Mouse (Mus musculus) CH12.LX (cell line): Measurements from ENCODE around the gene Gss. TPM values are rescaled to one million over a fixed set of nuclear protein-coding genes. Genes with fewer than 3 reads are reported as not detected.

ENCODE experiments used
- DNase-seq: peaks from one replicate; pipeline ENCODE4 v3.0.0-alpha.2; 2013; ENCODE audit errors: extremely low read depth
- H3K27ac ChIP-seq: 2 replicates; pipeline ENCODE4 v1.5.1; 2012; ENCODE audit warnings: low read depth, mild to moderate bottlenecking, control low read depth, moderate library complexity; ENCODE audit not compliant: insufficient read depth
- H3K27me3 ChIP-seq: replicated peaks from 2 replicates; pipeline ENCODE3; 2012; ENCODE audit warnings: inconsistent platforms
- H3K36me3 ChIP-seq, 2 experiments: replicated peaks in 1 of 2; 2 replicates each; pipeline versions ENCODE3 to v1.6.1; 2012; ENCODE audit warnings: inconsistent platforms in 1 of 2, low read length in 1 of 2, mild to moderate bottlenecking in 1 of 2, mixed read lengths in 1 of 2, moderate library complexity in 1 of 2; ENCODE audit not compliant: control insufficient read depth in 1 of 2, insufficient read depth in 1 of 2
- H3K4me1 ChIP-seq, 2 experiments: 2 replicates each; pipeline ENCODE4 v1.6.1; 2012; ENCODE audit warnings: inconsistent platforms in 1 of 2, moderate library complexity in 1 of 2; ENCODE audit not compliant: insufficient read depth in 2 of 2, control insufficient read depth in 1 of 2
- H3K4me2 ChIP-seq: 2 replicates; pipeline ENCODE4 v1.6.1; 2012; ENCODE audit warnings: low read depth, mild to moderate bottlenecking, control low read depth; ENCODE audit not compliant: poor library complexity, insufficient read depth, severe bottlenecking
- H3K4me3 ChIP-seq, 3 experiments: fragments of 150-350 bp in 1 of 3; sonication (generic) in 1 of 3; replicated peaks in 1 of 3; 2 replicates each; pipeline versions ENCODE3 to v1.5.1; 2011 to 2012; ENCODE audit warnings: low read depth in 2 of 3, low read length in 2 of 3, mild to moderate bottlenecking in 2 of 3, moderate library complexity in 2 of 3, control low read depth in 1 of 3, improper control_type of control experiment in 1 of 3, inconsistent platforms in 1 of 3, mixed read lengths in 1 of 3; ENCODE audit not compliant: poor library complexity in 1 of 3
- H3K79me2 ChIP-seq: replicated peaks from 2 replicates; pipeline ENCODE4 v1.6.1; 2012; ENCODE audit warnings: mild to moderate bottlenecking, moderate library complexity; ENCODE audit not compliant: control insufficient read depth, poor library complexity, insufficient read depth, severe bottlenecking; ENCODE audit errors: extremely low read depth
- H3K9ac ChIP-seq: 2 replicates; pipeline ENCODE4 v1.6.1; 2012; ENCODE audit warnings: low read depth, mild to moderate bottlenecking, control low read depth, moderate library complexity; ENCODE audit not compliant: insufficient read depth
- H3K9me3 ChIP-seq: replicated peaks from 2 replicates; pipeline ENCODE3; 2012; ENCODE audit warnings: low read length, inconsistent platforms, mixed read lengths
- BHLHE40 ChIP-seq: IDR thresholded peaks from 2 replicates; pipeline ENCODE4 v1.6.1; 2011; ENCODE audit warnings: mild to moderate bottlenecking, low read depth, low read length, improper control_type of control experiment
- CHD1 ChIP-seq: IDR thresholded peaks from 2 replicates; pipeline ENCODE4 v1.6.1; 2012; ENCODE audit warnings: low read depth, low read length, improper control_type of control experiment, inconsistent platforms
- CHD2 ChIP-seq: IDR thresholded peaks from 2 replicates; pipeline ENCODE4 v1.6.1; 2011; ENCODE audit warnings: low read length, improper control_type of control experiment
- CTCF ChIP-seq, 2 experiments: IDR thresholded peaks in 1 of 2; conservative IDR thresholded peaks in 1 of 2; 2 replicates each; pipeline ENCODE4 v1.5.1; 2011 to 2012; ENCODE audit warnings: low read depth in 2 of 2, low read length in 2 of 2, improper control_type of control experiment in 1 of 2, inconsistent platforms in 1 of 2, mild to moderate bottlenecking in 1 of 2, moderate library complexity in 1 of 2
- E2F4 ChIP-seq: IDR thresholded peaks from 2 replicates; pipeline ENCODE4 v1.6.1; 2011; ENCODE audit warnings: low read depth, low read length, improper control_type of control experiment; ENCODE audit not compliant: insufficient replicate concordance
- ELF1 ChIP-seq: IDR thresholded peaks from 2 replicates; pipeline ENCODE4 v1.6.1; 2014; ENCODE audit warnings: low read depth, mild to moderate bottlenecking, inconsistent platforms, low read length, improper control_type of control experiment
- EP300 ChIP-seq: IDR thresholded peaks from 2 replicates; pipeline ENCODE4 v1.6.1; 2011; ENCODE audit warnings: low read length, improper control_type of control experiment
- ETS1 ChIP-seq: conservative IDR thresholded peaks from 2 replicates; pipeline ENCODE4 v1.6.1; 2012; ENCODE audit warnings: low read depth, mild to moderate bottlenecking, inconsistent platforms, low read length, improper control_type of control experiment, moderate library complexity
- GABPA ChIP-seq: IDR thresholded peaks from 2 replicates; pipeline ENCODE4 v1.6.1; 2012; ENCODE audit warnings: low read depth, low read length, improper control_type of control experiment, inconsistent platforms; ENCODE audit not compliant: insufficient replicate concordance
- HCFC1 ChIP-seq: IDR thresholded peaks from 2 replicates; pipeline ENCODE4 v1.6.1; 2012; ENCODE audit warnings: low read depth, mild to moderate bottlenecking, inconsistent platforms, low read length, improper control_type of control experiment
- IRF4 ChIP-seq: IDR thresholded peaks from 2 replicates; pipeline ENCODE4 v1.6.1; 2014; ENCODE audit warnings: low read depth, mild to moderate bottlenecking, inconsistent platforms, low read length, improper control_type of control experiment
- JUN ChIP-seq: IDR thresholded peaks from 2 replicates; pipeline ENCODE4 v1.6.1; 2011; ENCODE audit warnings: low read depth, mild to moderate bottlenecking, low read length, improper control_type of control experiment, moderate library complexity; ENCODE audit not compliant: insufficient read depth
- KAT2A ChIP-seq: IDR thresholded peaks from 2 replicates; pipeline ENCODE4 v1.6.1; 2012; ENCODE audit warnings: low read length, improper control_type of control experiment, inconsistent platforms; ENCODE audit not compliant: insufficient replicate concordance
- MAFK ChIP-seq: IDR thresholded peaks from 2 replicates; pipeline ENCODE4 v1.6.1; 2011; ENCODE audit warnings: low read length, improper control_type of control experiment; ENCODE audit not compliant: insufficient replicate concordance
- MAX ChIP-seq: IDR thresholded peaks from 2 replicates; pipeline ENCODE4 v1.6.1; 2011; ENCODE audit warnings: low read length, improper control_type of control experiment
- MAZ ChIP-seq: IDR thresholded peaks from 2 replicates; pipeline ENCODE4 v1.6.1; 2012; ENCODE audit warnings: low read depth, mild to moderate bottlenecking, inconsistent platforms, low read length, improper control_type of control experiment, moderate library complexity
- MEF2A ChIP-seq: IDR thresholded peaks from 2 replicates; pipeline ENCODE4 v1.6.1; 2014; ENCODE audit warnings: low read depth, mild to moderate bottlenecking, inconsistent platforms, low read length, improper control_type of control experiment, borderline replicate concordance
- MXI1 ChIP-seq: IDR thresholded peaks from 2 replicates; pipeline ENCODE4 v1.6.1; 2011; ENCODE audit warnings: mild to moderate bottlenecking, low read depth, low read length, improper control_type of control experiment
- MYC ChIP-seq: IDR thresholded peaks from 2 replicates; pipeline ENCODE4 v1.6.1; 2011; ENCODE audit warnings: low read depth, mild to moderate bottlenecking, improper control_type of control experiment, low read length
- NELFE ChIP-seq: IDR thresholded peaks from 2 replicates; pipeline ENCODE4 v1.6.1; 2011; ENCODE audit warnings: low read depth, low read length, improper control_type of control experiment
- NRF1 ChIP-seq: IDR thresholded peaks from 2 replicates; pipeline ENCODE4 v1.6.1; 2014; ENCODE audit warnings: low read depth, mild to moderate bottlenecking, inconsistent platforms, low read length, improper control_type of control experiment, moderate library complexity
- PAX5 ChIP-seq: IDR thresholded peaks from 2 replicates; pipeline ENCODE4 v1.6.1; 2012; ENCODE audit warnings: low read length, inconsistent platforms, mixed read lengths
- POLR2A ChIP-seq: IDR thresholded peaks from 2 replicates; pipeline ENCODE4 v1.6.1; 2011; ENCODE audit warnings: low read depth, mild to moderate bottlenecking, improper control_type of control experiment, low read length
- POLR2AphosphoS2 ChIP-seq: IDR thresholded peaks from 2 replicates; pipeline ENCODE4 v1.6.1; 2011; ENCODE audit warnings: low read depth, low read length, improper control_type of control experiment
- RAD21 ChIP-seq: IDR thresholded peaks from 2 replicates; pipeline ENCODE4 v1.6.1; 2011; ENCODE audit warnings: low read depth, mild to moderate bottlenecking, low read length, improper control_type of control experiment, moderate library complexity
- RCOR1 ChIP-seq: conservative IDR thresholded peaks from 2 replicates; pipeline ENCODE4 v1.6.1; 2012; ENCODE audit warnings: low read depth, mild to moderate bottlenecking, inconsistent platforms, low read length, improper control_type of control experiment
- SIN3A ChIP-seq: IDR thresholded peaks from 2 replicates; pipeline ENCODE4 v1.6.1; 2012; ENCODE audit warnings: low read length, improper control_type of control experiment, inconsistent platforms
- TBP ChIP-seq: conservative IDR thresholded peaks from 2 replicates; pipeline ENCODE4 v1.6.1; 2011; ENCODE audit warnings: low read depth, low read length, improper control_type of control experiment
- TCF12 ChIP-seq: IDR thresholded peaks from 2 replicates; pipeline ENCODE4 v1.6.1; 2014; ENCODE audit warnings: low read depth, mild to moderate bottlenecking, inconsistent platforms, low read length, improper control_type of control experiment
- USF2 ChIP-seq: conservative IDR thresholded peaks from 2 replicates; pipeline ENCODE4 v1.6.1; 2011; ENCODE audit warnings: low read depth, low read length, improper control_type of control experiment
- ZKSCAN1 ChIP-seq: IDR thresholded peaks from 2 replicates; pipeline ENCODE4 v1.6.1; 2012; ENCODE audit warnings: low read depth, inconsistent platforms, low read length, improper control_type of control experiment, borderline replicate concordance
- ZMIZ1 ChIP-seq: IDR thresholded peaks from 2 replicates; pipeline ENCODE4 v1.6.1; 2012; ENCODE audit warnings: low read depth, mild to moderate bottlenecking, inconsistent platforms, low read length, improper control_type of control experiment
- ZNF384 ChIP-seq: IDR thresholded peaks from 2 replicates; pipeline ENCODE4 v1.6.1; 2012; ENCODE audit warnings: low read depth, low read length, improper control_type of control experiment, inconsistent platforms
- dilution Hi-C: fragments of 300-500 bp; cut with MboI; formaldehyde crosslinking; loops from 2 replicates; pipeline ENCODE4 v1.14.3; 2020; ENCODE audit warnings: low sequenced_read_pairs; ENCODE audit not compliant: extremely low pct_unique_long_range_greater_than_20kb, extremely low pct_ligation_motif_present
- in situ Hi-C: fragments of 300-500 bp; cut with MboI; formaldehyde crosslinking; loops from 3 replicates; pipeline ENCODE4 v1.14.3; 2019; ENCODE audit warnings: low sequenced_read_pairs, low pct_ligation_motif_present, low pct_unique_long_range_greater_than_20kb, mixed read lengths
- polyA plus RNA-seq: library from polyadenylated mRNA; unstranded; fragments of >175 nt; gene quantifications from 2 replicates; pipeline ENCODE4 v1.2.1, GENCODE M21; 2012; ENCODE audit warnings: low read depth; ENCODE audit not compliant: insufficient read length
- total RNA-seq, 2 experiments: library from RNA; depleted of rRNA; stranded (reverse); fragments of 300-350 nt in 1 of 2; fragments of >200 nt in 1 of 2; gene quantifications; 2 replicates each; pipeline ENCODE4 v1.2.3; 2012 to 2014

Gss gene
- total RNA-seq (2012; rRNA removed) (16.8 and 17.3 TPM in 2 replicates), total RNA-seq (2014; rRNA removed) (20.1 and 21.9 TPM in 2 replicates), polyA plus RNA-seq (18.0 and 20.6 TPM in 2 replicates)

GRCm38 (mm10) chr2:155592137-155592853 lies at the start of gene Gss:
TSS of gene Gss (minus strand) at chr2:155592810.
- peak within 1 kb of the TSS; percentile 63 to 87 (median 74) for H3K4me3 ChIP-seq
- no peak within 1 kb of the TSS for H3K27ac ChIP-seq
- peak within 1 kb of the TSS; percentile 82 for H3K4me2 ChIP-seq
- H3K36me3 ChIP-seq = peaks cover 0 to 6% of the 10 kb centered on the region in 2 experiments
- no peaks in the 10 kb centered on the region for H3K79me2 ChIP-seq
- TF ChIP-seq CHD2 (no peak), ZKSCAN1 (no peak), ZNF384 (no peak), POLR2A (peak; percentile 81), TBP (no peak), BHLHE40 (peak; percentile 53), IRF4 (peak; percentile 62), SIN3A (peak; percentile 88; the same call in 1 of the 2 replicates), MAX (peak; percentile 74), EP300 (no peak), NELFE (peak; percentile 84), GABPA (no peak; the same call in 1 of the 2 replicates), MAFK (no peak), USF2 (no peak), CHD1 (no peak), HCFC1 (peak; percentile 81), JUN (no peak), MAZ (peak; percentile 99), MXI1 (peak; percentile 84), ETS1 (peak; percentile 54; the same call in 1 of the 2 replicates), POLR2AphosphoS2 (no peak; the same call in 1 of the 2 replicates), NRF1 (peak; percentile 97), TCF12 (peak; percentile 76; the same call in 1 of the 2 replicates), RAD21 (no peak), MEF2A (peak; percentile 76; the same call in 1 of the 2 replicates), ELF1 (peak; percentile 73), E2F4 (no peak), KAT2A (0 out of 2 replicates have a peak, but pooled peaks have one; percentile 61), RCOR1 (peak; percentile 40; the same call in 1 of the 2 replicates), CTCF (conservative IDR thresholded peaks at IDR 0.05 in 1 of 2, IDR thresholded peaks at IDR 0.05 in 1 of 2; ENCODE audit: low read depth in 2 of 2, low read length in 2 of 2) (no peak), ZMIZ1 (no peak; the same call in 1 of the 2 replicates), MYC (peak; percentile 6; the same call in 1 of the 2 replicates), PAX5 (no peak)
- peak within 1 kb of the TSS; percentile 78 for H3K9ac ChIP-seq
- dilution Hi-C loops = no loop called here
- H3K27me3 ChIP-seq = peaks cover 30% of the 10 kb centered on the region
- in situ Hi-C loops = loop anchor here (5.0 kb wide), 1 partner anchor 75 kb away; the partner anchor contains the start of genes Acss2 and Ggt7
- peaks cover 8 to 13% of the 10 kb centered on the region in 2 experiments for H3K4me1 ChIP-seq
- DNase-seq = peak; percentile 93
- no peaks in the 10 kb centered on the region for H3K9me3 ChIP-seq
